Mouse (Mus musculus) right cerebral cortex, postnatal 25 days (tissue): Measurements from ENCODE around the gene Adam12.
A peak's percentile ranks its signal among the peaks of the same experiment; 100 is the strongest.

Source experiments
- DNase-seq: peaks from one replicate; pipeline ENCODE4 v3.0.0; 2022

Gene Adam12

DNA sequence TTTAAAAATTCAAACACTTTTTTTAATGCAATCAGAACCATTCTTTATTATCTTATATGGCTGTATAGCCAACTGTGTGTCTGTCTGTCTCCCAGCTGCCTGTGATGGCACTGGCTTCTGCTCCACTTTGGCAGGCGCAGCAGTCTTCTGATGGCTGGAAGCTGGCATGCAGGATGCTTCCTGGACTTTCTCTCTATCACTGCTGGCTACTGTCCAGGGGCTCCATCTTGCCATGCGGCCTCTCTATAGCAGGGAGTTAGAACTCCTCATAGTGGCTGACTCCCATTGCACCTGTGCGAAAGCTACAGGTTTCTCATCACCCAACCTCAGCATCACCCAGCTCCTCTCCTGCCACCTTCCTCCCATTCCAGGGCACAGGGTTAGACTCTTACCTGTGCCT lies 373.4 kb downstream of the Adam12 start:
- DNase-seq: no peak

DNA sequence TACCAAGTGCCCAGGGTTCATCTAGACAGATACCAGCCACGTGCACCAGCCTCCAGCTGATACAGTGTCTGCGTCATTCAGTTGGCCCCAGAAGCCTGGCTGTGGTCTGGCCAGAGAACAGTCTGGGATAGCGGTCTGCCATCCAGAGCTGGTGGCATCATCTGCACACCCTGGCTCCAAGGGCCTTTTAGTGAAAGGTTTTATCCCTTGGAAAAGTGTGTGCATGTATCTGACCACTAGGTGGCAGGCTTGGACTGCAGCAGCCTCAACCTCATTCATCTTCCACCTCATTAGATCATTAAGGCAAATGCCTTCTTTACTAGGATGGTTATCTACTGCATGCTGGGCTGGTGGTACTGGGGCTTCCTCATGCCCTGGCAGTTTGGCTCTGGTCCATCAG lies 375.7 kb downstream of the Adam12 start:
- DNase-seq: peak; percentile 76

DNA sequence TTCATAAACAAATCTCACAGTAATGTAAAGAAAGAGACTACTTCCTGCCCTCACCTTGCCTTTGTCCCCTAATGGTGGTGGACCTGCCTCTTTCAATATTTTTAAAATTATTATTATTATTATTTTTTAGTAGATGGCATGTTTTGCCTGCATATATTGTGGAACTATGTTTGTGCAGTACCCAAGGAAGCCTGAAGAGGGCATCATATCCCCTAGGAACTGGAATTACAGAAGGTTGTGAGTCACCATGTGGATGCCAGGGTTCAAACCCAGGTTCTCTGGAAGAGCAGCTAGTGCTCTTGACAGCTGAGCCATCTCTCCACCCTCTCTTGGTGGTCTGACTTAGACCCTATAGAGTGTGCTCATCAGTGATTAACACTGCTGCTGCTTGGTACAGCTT lies 381.2 kb downstream of the Adam12 start:
- DNase-seq: no peak

DNA sequence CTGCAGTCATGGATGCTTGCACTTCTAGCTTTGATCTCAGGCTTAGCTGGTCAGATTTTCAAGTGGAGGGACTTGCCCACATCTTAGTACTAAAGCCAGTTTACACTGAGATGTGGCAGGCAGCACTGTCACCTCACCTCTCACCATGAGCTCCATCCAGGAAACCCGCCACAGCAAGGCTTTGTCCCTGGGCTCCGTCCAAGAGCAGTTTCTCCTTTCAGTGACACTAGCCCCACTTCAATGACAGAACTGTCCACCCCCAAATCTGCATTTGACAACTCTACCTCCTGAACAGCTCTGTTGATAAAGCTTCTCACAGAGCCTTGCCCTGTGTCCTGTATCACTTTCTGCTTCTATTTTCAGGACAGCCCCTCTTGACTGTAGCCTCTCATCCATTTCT lies 383.8 kb downstream of the Adam12 start:
- DNase-seq: no peak

DNA sequence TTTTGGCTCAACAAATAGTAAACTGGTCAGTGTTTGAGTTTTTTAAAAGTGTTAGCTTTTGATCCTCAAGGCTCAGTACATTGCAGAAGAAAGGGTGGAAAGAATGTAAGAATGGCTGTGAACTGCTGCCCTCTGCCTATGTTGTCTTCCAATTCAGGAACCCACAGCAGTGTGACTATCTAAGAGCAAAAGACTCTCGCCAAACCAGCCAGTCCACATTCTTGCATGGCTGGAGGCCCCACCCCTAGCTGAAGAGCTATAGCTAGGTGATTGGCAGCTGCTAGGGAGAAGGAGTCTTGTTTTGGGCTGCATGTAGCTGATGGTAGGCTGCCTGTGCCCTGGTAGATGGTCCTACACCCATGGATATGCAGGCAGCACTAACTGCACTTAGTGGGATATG lies 384.8 kb downstream of the Adam12 start:
- no peak for DNase-seq

DNA sequence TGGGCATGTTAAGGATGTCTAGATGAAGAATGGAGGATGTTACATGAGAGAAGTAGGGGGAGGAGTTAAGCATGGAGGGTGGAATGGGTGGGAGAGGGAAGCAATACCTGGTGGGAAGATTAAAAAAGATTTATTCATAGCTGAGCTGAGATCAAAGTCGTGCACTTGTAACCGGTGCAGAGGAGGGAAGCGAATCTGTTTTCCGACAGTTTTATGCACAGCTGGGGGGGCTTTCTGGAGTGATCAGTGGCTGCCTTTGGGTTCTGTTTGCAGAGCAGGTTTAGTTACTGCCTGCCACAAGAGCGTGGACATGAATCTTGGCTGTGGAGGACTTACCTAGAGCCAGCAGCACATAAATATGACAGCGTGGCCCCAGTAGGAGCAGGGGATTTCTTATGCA lies 389.9 kb downstream of the Adam12 start:
- DNase-seq: no peak

DNA sequence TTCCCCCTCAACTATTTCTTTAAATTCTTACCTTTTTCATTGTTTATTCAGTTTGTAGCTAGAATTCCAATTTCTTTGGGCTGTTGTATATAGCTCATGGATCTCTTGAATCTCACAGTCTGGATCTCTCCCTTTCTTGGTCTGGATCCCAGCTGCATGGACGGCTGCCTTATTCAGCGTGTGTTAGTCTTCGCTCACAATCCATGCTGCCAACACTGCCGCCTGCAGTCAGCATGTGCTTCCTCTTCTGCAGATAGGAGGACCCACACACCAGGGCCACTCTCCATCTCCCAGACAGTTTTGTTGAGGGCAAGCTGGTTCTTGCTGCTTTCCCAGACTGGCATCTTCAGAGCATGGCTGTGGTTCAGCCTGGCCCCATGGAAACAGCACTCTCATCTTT lies 392.4 kb downstream of the Adam12 start:
- DNase-seq: peak; percentile 35
